Mouse (Mus musculus) kidney, adult 2 months (tissue): Measurements from ENCODE around the gene Zfr. TPM values are rescaled to one million over a fixed set of nuclear protein-coding genes. Genes with fewer than 3 reads are reported as not detected.

Experiments used
- DNase-seq: peaks from one replicate; pipeline ENCODE4 v3.0.0; 2021
- H3K27ac ChIP-seq: fragments of 200-500 bp; 2 replicates; pipeline ENCODE4 v1.5.1; 2012; ENCODE audit warnings: low read depth, low read length, control low read depth, inconsistent platforms; ENCODE audit not compliant: insufficient read depth
- H3K27me3 ChIP-seq: fragments of 200-500 bp; replicated peaks from 2 replicates; pipeline ENCODE4 v1.6.1; 2012; ENCODE audit warnings: mild to moderate bottlenecking, moderate library complexity, low read length, inconsistent platforms; ENCODE audit not compliant: control insufficient read depth, insufficient read depth
- H3K36me3 ChIP-seq: fragments of 200-500 bp; 2 replicates; pipeline ENCODE4 v1.6.1; 2012; ENCODE audit warnings: mild to moderate bottlenecking, moderate library complexity, low read length, inconsistent platforms; ENCODE audit not compliant: control insufficient read depth, insufficient read depth
- H3K4me1 ChIP-seq: fragments of 200-500 bp; 2 replicates; pipeline ENCODE4 v1.6.1; 2011; ENCODE audit warnings: low read length; ENCODE audit not compliant: control insufficient read depth, insufficient read depth
- H3K4me3 ChIP-seq: fragments of 200-500 bp; 2 replicates; pipeline ENCODE4 v1.5.1; 2011; ENCODE audit warnings: mild to moderate bottlenecking, low read depth, low read length, control low read depth; ENCODE audit not compliant: insufficient read depth
- CTCF ChIP-seq: fragments of 200-500 bp; conservative IDR thresholded peaks from 2 replicates; pipeline ENCODE4 v1.5.1; 2011; ENCODE audit warnings: low read depth, mild to moderate bottlenecking, control low read depth, low read length, moderate library complexity, mixed read lengths; ENCODE audit not compliant: insufficient read depth, insufficient read length
- POLR2A ChIP-seq: fragments of 200-500 bp; IDR thresholded peaks from one replicate; pipeline ENCODE4 v1.6.1; 2011; ENCODE audit warnings: low read depth, low read length, control low read depth
- WGBS: fragments of 180-500 bp; shearing (Covaris S2); methylation state at CpG from one replicate; pipeline ENCODE4 v1.1.7; 2018; 5-methylcytosine and 5-hydroxymethylcytosine counted together
- polyA plus RNA-seq: library from polyadenylated mRNA; depleted of rRNA; stranded (reverse); fragments of >200 nt; gene quantifications from 2 replicates; pipeline ENCODE4 v1.2.3, GENCODE M21; 2012

Zfr gene
- polyA plus RNA-seq, 1 experiment: 80.8 TPM

- H3K27ac ChIP-seq: peak overlapping the region; percentile 85
- TF ChIP-seq POLR2A (no peak), CTCF (no peak)
- no peaks in the 10 kb centered on the region for H3K27me3 ChIP-seq
- 0 out of 2 replicates have a peak overlapping the region, but pooled peaks have one; percentile 47 for H3K4me3 ChIP-seq
- 11% methylated on average over 10 of the region's 10 CpGs for WGBS
- DNase-seq: peak; percentile 70
- H3K4me1 ChIP-seq: peaks cover 47% of the 10 kb centered on the region
- H3K36me3 ChIP-seq: no peaks in the 10 kb centered on the region
Observed at GRCm38 (mm10) chr15:12203512-12204318, 86.1 kb downstream of the Zfr start.

DNA sequence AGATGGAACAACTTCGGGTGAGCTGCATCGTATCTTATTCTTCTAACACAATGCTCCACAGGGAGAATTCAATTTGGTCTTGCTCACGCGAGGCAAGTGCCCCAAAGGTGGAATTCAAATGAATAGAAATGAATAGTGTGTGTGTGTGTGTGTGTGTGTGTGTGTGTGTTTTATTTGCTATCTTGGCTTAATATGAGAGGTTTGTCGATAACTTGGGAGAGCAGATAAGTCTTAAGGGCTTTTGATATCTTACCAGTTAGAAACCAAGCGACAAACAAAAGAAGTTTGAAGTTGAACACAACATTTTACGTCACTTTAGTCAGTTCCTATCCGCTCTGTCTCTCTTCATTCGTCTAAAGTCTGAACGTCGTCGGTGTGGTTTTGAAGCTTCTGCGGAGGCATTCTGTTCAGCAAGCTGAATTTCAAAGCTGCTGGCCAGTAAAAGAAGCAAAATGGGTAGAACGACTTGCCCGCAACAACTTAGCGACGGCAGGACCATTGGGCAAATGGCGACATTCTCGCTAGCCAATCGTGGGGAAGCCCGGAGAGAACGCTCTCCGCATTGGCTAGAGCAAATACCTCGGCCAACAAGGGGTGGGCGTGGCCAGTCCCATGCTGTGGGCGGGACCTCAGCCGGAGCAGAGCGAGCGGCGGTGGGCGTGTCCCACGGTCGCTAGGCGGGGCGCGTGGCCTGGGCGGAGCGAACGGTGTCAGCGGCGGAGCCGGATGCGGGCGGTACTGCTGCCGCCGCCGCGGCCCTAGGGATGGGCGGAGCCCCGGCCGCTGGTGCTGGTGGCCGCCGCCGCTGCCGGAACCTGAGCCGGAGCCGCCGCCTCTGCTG is 86.9 kb downstream of the Zfr start, which contains the start of gene Mtmr12:
Gene Mtmr12 (plus strand): TSS at position 710 of the 841 bp plus-strand sequence.
- Histone ChIP-seq H3K4me3 (peak within 1 kb of the TSS; percentile 82), H3K4me1 (peaks cover 49% of the 10 kb centered on the region), H3K27me3 (no peaks in the 10 kb centered on the region), H3K36me3 (no peaks in the 10 kb centered on the region), H3K27ac (peak within 1 kb of the TSS; percentile 88)
- WGBS: under 1% methylated on average over 58 of the region's 58 CpGs
- peak; percentile 100 for DNase-seq
- TF ChIP-seq POLR2A (peak; percentile 54), CTCF (no peak)

DNA sequence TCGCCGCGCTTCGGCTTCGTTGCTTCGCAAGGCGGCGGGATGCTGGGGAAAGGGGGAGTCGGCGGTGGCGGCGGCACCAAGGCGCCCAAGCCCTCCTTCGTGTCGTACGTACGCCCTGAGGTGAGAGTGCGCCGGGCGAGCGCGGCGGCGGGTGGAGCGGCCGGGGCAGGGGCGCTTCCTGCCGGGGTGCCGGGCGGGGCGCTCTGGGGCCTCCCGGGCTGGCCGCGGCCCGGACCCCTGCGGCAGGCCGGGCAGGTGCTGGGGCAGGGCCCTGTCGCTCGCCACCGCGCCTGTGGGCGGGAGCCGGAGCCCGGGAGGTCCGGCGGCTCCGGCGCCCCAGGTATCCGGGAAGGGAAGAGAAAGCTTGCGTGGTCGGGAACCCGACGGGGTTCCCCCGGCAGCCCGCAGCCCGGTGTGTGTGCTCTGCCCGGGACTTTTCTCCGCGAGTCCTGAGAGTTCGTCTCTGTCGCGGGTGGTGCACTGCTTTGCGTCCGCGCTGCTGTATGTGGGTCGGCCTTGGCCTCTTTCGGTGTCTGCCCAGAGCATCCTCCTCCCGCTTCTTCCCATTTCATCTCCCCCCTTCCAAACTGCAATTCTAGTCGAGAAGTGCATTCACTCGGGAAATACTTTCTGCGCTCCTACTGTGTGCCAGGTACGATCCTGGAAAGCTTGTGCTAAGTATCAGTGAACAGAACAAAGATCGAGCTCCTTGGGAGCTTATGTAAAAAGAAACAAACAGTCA is 87.7 kb downstream of the Zfr start:
- Histone ChIP-seq H3K4me3 (peak overlapping the region; percentile 82), H3K36me3 (no peaks in the 10 kb centered on the region), H3K27me3 (no peaks in the 10 kb centered on the region), H3K27ac (peak overlapping the region; percentile 88), H3K4me1 (peaks cover 46% of the 10 kb centered on the region)
- no peak for DNase-seq
- WGBS: 2% methylated on average over 69 of the region's 73 CpGs
- TF ChIP-seq CTCF (no peak), POLR2A (no peak)

DNA sequence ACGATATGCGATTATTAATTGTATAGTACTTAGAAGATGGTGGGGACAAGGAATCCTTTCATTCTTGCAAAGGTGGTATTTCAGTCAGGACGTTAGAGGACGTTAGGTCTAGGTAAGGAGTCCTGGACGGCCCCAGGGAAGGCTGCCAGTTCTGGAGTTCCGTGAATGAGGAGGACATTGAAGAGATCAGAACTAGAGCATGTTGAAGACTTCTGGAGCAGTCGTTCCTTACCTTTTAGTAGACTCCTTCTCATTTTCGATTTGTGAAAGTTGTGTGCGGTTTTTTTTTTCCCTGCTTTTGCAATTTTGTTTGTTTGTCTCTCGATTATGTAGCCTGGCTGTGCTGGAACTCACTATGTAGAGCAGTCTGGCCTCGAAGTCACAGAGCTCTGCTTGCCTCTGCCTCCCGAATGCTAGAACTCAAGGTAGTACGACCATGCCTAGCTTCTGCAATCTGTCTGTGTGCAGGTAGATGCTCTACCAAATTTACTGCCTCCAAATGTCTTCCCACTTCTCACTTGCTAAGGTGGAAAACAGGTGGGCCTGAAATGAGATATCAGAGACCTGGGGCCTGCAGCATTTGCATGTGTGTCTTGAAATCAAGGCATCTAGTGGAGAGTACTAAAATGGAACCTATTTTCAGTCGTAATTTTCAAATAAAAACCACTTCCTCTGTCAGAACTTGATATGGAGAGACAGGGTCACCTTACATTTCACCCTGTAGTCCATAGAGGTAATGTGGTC is 88.4 kb downstream of the Zfr start:
- 14% methylated on average over 14 of the region's 14 CpGs for WGBS
- Histone ChIP-seq H3K27ac (peak overlapping the region; percentile 88), H3K36me3 (no peaks in the 10 kb centered on the region), H3K4me3 (peak overlapping the region; percentile 82), H3K4me1 (peaks cover 48% of the 10 kb centered on the region), H3K27me3 (no peaks in the 10 kb centered on the region)
- no peak for TF ChIP-seq POLR2A
- no peak for TF ChIP-seq CTCF
- peak; percentile 58 for DNase-seq

GRCm38 (mm10) chr15:12206646-12207222 is 89.1 kb downstream of the Zfr start:
- no peaks in the 10 kb centered on the region for H3K36me3 ChIP-seq
- TF ChIP-seq CTCF (no peak), POLR2A (no peak)
- peaks cover 52% of the 10 kb centered on the region for H3K4me1 ChIP-seq
- 37% methylated on average over 7 of the region's 7 CpGs for WGBS
- H3K4me3 ChIP-seq: peak overlapping the region; percentile 82; the same call in 1 of the 2 replicates
- H3K27ac ChIP-seq: peak overlapping the region; percentile 85
- peak; percentile 91 for DNase-seq
- no peaks in the 10 kb centered on the region for H3K27me3 ChIP-seq
